Mouse (Mus musculus): ENCODE measurements around the gene Rhoa. TPM values are rescaled to one million over a fixed set of nuclear protein-coding genes. Genes with fewer than 3 reads are reported as not detected.
A peak's percentile ranks its signal among the peaks of the same experiment; 100 is the strongest.

Rhoa gene
- polyA plus RNA-seq, 1 experiment from 2014 or later, result 353 TPM

GRCm38 (mm10) chr9:108340258-108341138 is 34.6 kb downstream of the Rhoa start:
- no peak for DNase-seq (ENCODE audit: low read depth, low spot score)
- no peak for TF ChIP-seq CTCF (IDR thresholded peaks at IDR 0.05)
- CTCF ChIA-PET, result no interaction called here
- in situ Hi-C loops (cut with MboI; ENCODE audit: low pct_unique_long_range_greater_than_20kb), result no loop called here
- no peak for ATAC-seq
- no peaks in the 10 kb centered on the region for H3K27me3 ChIP-seq
- POLR2A ChIA-PET, result interaction anchor here (2.8 kb wide), 1 partner anchor 31 kb away, joined by 9 read pairs; no protein-coding TSS in a partner anchor

- in situ Hi-C loops (cut with MboI; ENCODE audit: low pct_unique_long_range_greater_than_20kb), result no loop called here
- no peak for TF ChIP-seq CTCF (IDR thresholded peaks at IDR 0.05)
- ChIA-PET POLR2A (interaction anchor here (2.8 kb wide), 1 partner anchor 32 kb away, joined by 9 read pairs; no protein-coding TSS in a partner anchor), CTCF (no interaction called here)
- H3K27me3 ChIP-seq, result no peaks in the 10 kb centered on the region
- ATAC-seq, result no peak
- DNase-seq (ENCODE audit: low read depth, low spot score), result no peak
These were observed 35.2 kb downstream of the Rhoa start for GRCm38 (mm10) chr9:108341139-108341475.

- ChIA-PET CTCF (interaction anchor here (1.3 to 1.4 kb wide), 2 partner anchors 33 to 246 kb away, joined by 4 read pairs; no protein-coding TSS in a partner anchor), POLR2A (interaction anchor here (0.6 to 2.8 kb wide), 2 partner anchors 32 to 75 kb away, joined by 5 to 9 read pairs; no protein-coding TSS in a partner anchor)
- H3K27me3 ChIP-seq, result no peaks in the 10 kb centered on the region
- DNase-seq (ENCODE audit: low read depth, low spot score) (no peak), ATAC-seq (no peak)
- in situ Hi-C loops (cut with MboI; ENCODE audit: low pct_unique_long_range_greater_than_20kb), result no loop called here
- TF ChIP-seq CTCF (IDR thresholded peaks at IDR 0.05), result no peak
These were observed 35.9 kb downstream of the Rhoa start for GRCm38 (mm10) chr9:108341801-108342200.

GRCm38 (mm10) chr9:108342301-108342831 is 36.4 kb downstream of the Rhoa start:
- CTCF ChIA-PET, result interaction anchor here (1.3 to 1.4 kb wide), 3 partner anchors 33 to 247 kb away, joined by 3 to 4 read pairs (median 4); no protein-coding TSS in a partner anchor
- DNase-seq (ENCODE audit: low read depth, low spot score), result no peak
- no peak for TF ChIP-seq CTCF (IDR thresholded peaks at IDR 0.05)
- in situ Hi-C loops (cut with MboI; ENCODE audit: low pct_unique_long_range_greater_than_20kb), result no loop called here
- ATAC-seq, result no peak
- no peaks in the 10 kb centered on the region for H3K27me3 ChIP-seq
- POLR2A ChIA-PET, result interaction anchor here (0.6 to 2.8 kb wide), 4 partner anchors 9 to 75 kb away, joined by 3 to 9 read pairs (median 6); partner anchors contain the start of genes Rhoa and Tcta

- DNase-seq (ENCODE audit: low read depth, low spot score) (no peak), ATAC-seq (no peak)
- ChIA-PET POLR2A (interaction anchor here (1.0 kb wide), 1 partner anchor 38 kb away, joined by 3 read pairs; the partner anchor contains the start of genes Rhoa and Tcta), CTCF (interaction anchor here (0.6 to 1.4 kb wide), 2 partner anchors 105 to 366 kb away, joined by 3 read pairs; no protein-coding TSS in a partner anchor)
- TF ChIP-seq CTCF (IDR thresholded peaks at IDR 0.05), result no peak
- no peaks in the 10 kb centered on the region for H3K27me3 ChIP-seq
- in situ Hi-C loops (cut with MboI; ENCODE audit: low pct_unique_long_range_greater_than_20kb), result no loop called here
These were observed 37.4 kb downstream of the Rhoa start for GRCm38 (mm10) chr9:108343331-108343730.

GRCm38 (mm10) chr9:108343835-108344234 is 37.9 kb downstream of the Rhoa start:
- in situ Hi-C loops (cut with MboI; ENCODE audit: low pct_unique_long_range_greater_than_20kb), result no loop called here
- ChIA-PET POLR2A (no interaction called here), CTCF (interaction anchor here (1.4 kb wide), 1 partner anchor 106 kb away, joined by 3 read pairs; no protein-coding TSS in a partner anchor)
- ATAC-seq (no peak), DNase-seq (ENCODE audit: low read depth, low spot score) (no peak)
- H3K27me3 ChIP-seq, result no peaks in the 10 kb centered on the region
- TF ChIP-seq CTCF (IDR thresholded peaks at IDR 0.05), result no peak

GRCm38 (mm10) chr9:108344471-108344870 is 38.5 kb downstream of the Rhoa start:
- in situ Hi-C loops (cut with MboI; ENCODE audit: low pct_unique_long_range_greater_than_20kb), result no loop called here
- TF ChIP-seq CTCF (IDR thresholded peaks at IDR 0.05), result no peak
- ATAC-seq (no peak), DNase-seq (ENCODE audit: low read depth, low spot score) (no peak)
- CTCF ChIA-PET, result interaction anchor here (0.7 kb wide), 1 partner anchor 222 kb away, joined by 3 read pairs; no protein-coding TSS in a partner anchor
- H3K27me3 ChIP-seq, result no peaks in the 10 kb centered on the region
- POLR2A ChIA-PET, result no interaction called here

- no peak for ATAC-seq
- TF ChIP-seq CTCF (IDR thresholded peaks at IDR 0.05), result no peak
- ChIA-PET CTCF (no interaction called here), POLR2A (no interaction called here)
- in situ Hi-C loops (cut with MboI; ENCODE audit: low pct_unique_long_range_greater_than_20kb), result loop anchor here (5.0 kb wide), 1 partner anchor 40 kb away; the partner anchor contains the start of genes Rhoa and Tcta
- DNase-seq (ENCODE audit: low read depth, low spot score), result no peak
- no peaks in the 10 kb centered on the region for H3K27me3 ChIP-seq
These were observed 41.1 kb downstream of the Rhoa start for GRCm38 (mm10) chr9:108347024-108347423.

GRCm38 (mm10) chr9:108347540-108348289 is 41.8 kb downstream of the Rhoa start, which contains the start of gene Usp4:
Gene Usp4 (plus strand): TSS chr9:108347853.
- POLR2A ChIA-PET, result interaction anchor here (0.6 to 0.8 kb wide), 3 partner anchors 9 to 115 kb away, joined by 3 to 4 read pairs (median 3); no protein-coding TSS in a partner anchor

GRCm38 (mm10) chr9:108348290-108348680 is 42.4 kb downstream of the Rhoa start:
- ChIA-PET CTCF (no interaction called here), POLR2A (interaction anchor here (0.6 to 0.8 kb wide), 3 partner anchors 10 to 115 kb away, joined by 3 to 4 read pairs (median 3); no protein-coding TSS in a partner anchor)
- peak; percentile 6 for ATAC-seq
- no peak for DNase-seq (ENCODE audit: low read depth, low spot score)
- in situ Hi-C loops (cut with MboI; ENCODE audit: low pct_unique_long_range_greater_than_20kb), result loop anchor here (5.0 kb wide), 1 partner anchor 41 kb away; the partner anchor contains the start of genes Rhoa and Tcta
- H3K27me3 ChIP-seq, result no peaks in the 10 kb centered on the region
- TF ChIP-seq CTCF (IDR thresholded peaks at IDR 0.05), result no peak

More at GRCm38 (mm10) chr9:108347540-108348289, 41.8 kb downstream of the Rhoa start, which contains the start of gene Usp4:
- peak; percentile 90 for ATAC-seq
- TF ChIP-seq CTCF (IDR thresholded peaks at IDR 0.05), result no peak
- CTCF ChIA-PET, result no interaction called here
- H3K27me3 ChIP-seq, result no peaks in the 10 kb centered on the region
- in situ Hi-C loops (cut with MboI; ENCODE audit: low pct_unique_long_range_greater_than_20kb), result loop anchor here (5.0 kb wide), 1 partner anchor 40 kb away; the partner anchor contains the start of genes Rhoa and Tcta
- no peak for DNase-seq (ENCODE audit: low read depth, low spot score)
